In the genomic region with DNA sequence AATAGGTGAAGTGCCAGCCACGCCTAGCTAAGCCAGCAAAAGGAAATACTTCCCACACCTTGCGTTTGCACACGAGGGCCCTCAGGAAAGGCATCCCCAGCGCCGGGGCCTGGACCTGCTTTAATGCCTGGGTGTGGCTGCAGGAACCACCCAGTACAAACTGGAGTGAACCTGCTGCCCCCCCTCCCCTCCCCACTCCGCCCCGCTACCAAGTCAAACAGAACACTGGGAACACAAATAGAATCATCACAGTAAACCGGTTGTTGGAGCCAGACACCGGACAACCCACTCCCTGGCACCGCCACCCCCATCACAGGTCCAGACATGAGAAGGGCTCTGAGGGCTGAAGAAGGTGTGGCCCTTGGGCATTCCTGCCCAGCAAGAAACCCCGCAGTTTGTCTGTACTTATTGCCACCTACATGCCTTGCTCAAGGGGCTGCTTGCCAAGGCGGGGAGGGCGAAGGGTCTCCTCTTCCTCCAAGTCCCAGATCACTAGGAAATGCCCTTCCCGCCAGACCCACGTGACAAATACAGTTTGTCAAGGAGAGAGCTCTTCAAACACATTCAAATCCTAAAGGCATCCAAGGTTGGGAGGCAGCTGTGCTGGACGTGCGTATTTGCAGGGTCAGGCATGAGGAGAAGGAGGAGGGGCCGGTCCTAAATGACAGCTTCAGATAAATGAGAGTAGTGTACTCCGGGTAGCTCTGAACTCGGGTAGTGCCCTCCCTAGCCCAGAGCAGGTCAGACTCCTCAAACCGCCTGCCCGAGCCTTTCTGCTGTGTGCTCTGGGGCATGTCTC, we compare ENCODE assay signal across 9 mouse cellular contexts. TPM values are rescaled to one million over a fixed set of nuclear protein-coding genes. Genes with fewer than 3 reads are reported as not detected.
DNase-seq lines count a peak whose midpoint lies in the region; ATAC-seq and TF ChIP-seq lines count a peak whose summit lies in the region.
"Had no signal": no experiment of that assay in that cellular context is flagged by ENCODE, and none has a peak within 500 bp of the region (broad histone marks: within the 10 kb centered on the region; RNA-seq: fewer than 3 reads in every experiment).

No protein-coding gene starts in this region.

- no peaks in the 10 kb centered on the region for H3K9me3 ChIP-seq in intestine, embryonic 16.5 days (ENCODE audit: control insufficient read depth, low read length)

- H3K27me3 ChIP-seq in testis, adult 2 months (ENCODE audit: control insufficient read depth, insufficient read depth, low read length), result no peaks in the 10 kb centered on the region
- H3K27me3 ChIP-seq in intestine, embryonic 16.5 days (replicated peaks; ENCODE audit: control insufficient read depth, insufficient read depth, low read length), result no peaks in the 10 kb centered on the region
- H3K27me3 ChIP-seq in thymus, adult 2 months (ENCODE audit: control insufficient read depth, insufficient read depth, low read length), result no peaks in the 10 kb centered on the region

- H3K4me2 ChIP-seq in intestine, embryonic 16.5 days (ENCODE audit: low read depth, low read length), result peak overlapping the region; percentile 47

- no peak for TF ChIP-seq POLR2A in testis, adult 2 months (IDR thresholded peaks at IDR 0.05; ENCODE audit: control insufficient read depth, low read depth, low read length)
- no peak for TF ChIP-seq POLR2A in thymus, adult 2 months (IDR thresholded peaks at IDR 0.05; ENCODE audit: control insufficient read depth, extremely low read depth, insufficient read depth, low read length, poor library complexity)

- H3K36me3 ChIP-seq in testis, adult 2 months (ENCODE audit: control insufficient read depth, insufficient read depth, low read length), result no peaks in the 10 kb centered on the region
- no peaks in the 10 kb centered on the region for H3K36me3 ChIP-seq in intestine, embryonic 16.5 days (ENCODE audit: control insufficient read depth, insufficient read depth, low read length)
- H3K36me3 ChIP-seq in thymus, adult 2 months (ENCODE audit: control insufficient read depth, insufficient read depth, low read length), result no peaks in the 10 kb centered on the region

- WGBS in intestine, embryonic 16.5 days, result 23% methylated on average over 22 of the region's 22 CpGs
- WGBS in thymus, adult 2 months, result 84% methylated on average over 22 of the region's 22 CpGs

- peak overlapping the region; percentile 40 for H3K4me3 ChIP-seq in testis, adult 2 months (ENCODE audit: control insufficient read depth, low read depth, low read length)
- H3K4me3 ChIP-seq in intestine, embryonic 16.5 days (ENCODE audit: low read length), result peak overlapping the region; percentile 4; the same call in 1 of the 2 replicates
- no peak overlapping the region for H3K4me3 ChIP-seq in thymus, adult 2 months (ENCODE audit: control insufficient read depth, insufficient read depth, low read length)

- H3K27ac ChIP-seq in testis, adult 2 months (ENCODE audit: control insufficient read depth, insufficient read depth, low read depth, low read length), result no peak overlapping the region
- H3K27ac ChIP-seq in intestine, embryonic 16.5 days (ENCODE audit: low read length), result peak overlapping the region; percentile 81
- no peak overlapping the region for H3K27ac ChIP-seq in thymus, adult 2 months (ENCODE audit: control insufficient read depth, insufficient read depth, low read length)

- TF ChIP-seq CTCF in testis, adult 2 months (IDR thresholded peaks at IDR 0.05; ENCODE audit: control insufficient read depth, insufficient read depth, insufficient replicate concordance, low read depth, low read length), result no peak
- no peak for TF ChIP-seq CTCF in thymus, adult 2 months (IDR thresholded peaks at IDR 0.05; ENCODE audit: borderline replicate concordance, control insufficient read depth, extremely low read depth, insufficient read depth, low read length, poor library complexity)

- H3K9ac ChIP-seq in intestine, embryonic 16.5 days (ENCODE audit: low read depth, low read length), result peak overlapping the region; percentile 54

- peak; percentile 52 for ATAC-seq in intestine, embryonic 16.5 days
- ATAC-seq: activated CD4-positive, CD25-positive, alpha-beta regulatory T cell, adult 4 months had no signal

- peaks cover 27% of the 10 kb centered on the region for H3K4me1 ChIP-seq in testis, adult 2 months (ENCODE audit: control insufficient read depth, insufficient read depth, low read length)
- H3K4me1 ChIP-seq in intestine, embryonic 16.5 days (ENCODE audit: control insufficient read depth, insufficient read depth, low read length), result peaks cover 27% of the 10 kb centered on the region
- H3K4me1 ChIP-seq in thymus, adult 2 months (replicated peaks; ENCODE audit: control insufficient read depth, insufficient read depth, low read length), result peaks cover 15% of the 10 kb centered on the region

- no peak for DNase-seq in testis, postnatal 14 days (ENCODE audit: low spot score)
- peak; percentile 88 for DNase-seq in lung, postnatal 36 days
- DNase-seq in thymus, adult 2 months, result no peak
- DNase-seq in frontal cortex, adult 2 months (ENCODE audit: extremely low spot score in 1 of 2, low spot score in 1 of 2), result no peak
- DNase-seq in thymus, postnatal 36 days, result no peak
- no peak for DNase-seq in right cerebral cortex, postnatal 36 days (ENCODE audit: low spot score in 2 of 2)

RNA-seq across cellular contexts. Expression of a gene that starts 21.8 kb away (rescaled TPM):
- 0.63 and 1.2 TPM in 2 replicates for polyA plus RNA-seq in testis, adult 2 months (2012; rRNA removed)
- polyA plus RNA-seq in intestine, embryonic 16.5 days (2015; fragmentation: Nextera tagmentation; extraction: Ambion mirVana), result 6.4 and 6.6 TPM in 2 replicates
- polyA plus RNA-seq in thymus, adult 2 months (2012; rRNA removed), result 12.1 and 12.6 TPM in 2 replicates
- polyA plus RNA-seq in frontal cortex, adult 2 months (2012; rRNA removed), result 38.0 and 106 TPM in 2 replicates
